Mouse (Mus musculus) testis, adult 2 months (tissue): ENCODE data around the gene Nudc. TPM values are rescaled to one million over a fixed set of nuclear protein-coding genes. Genes with fewer than 3 reads are reported as not detected.

Experiments used
- H3K27ac ChIP-seq: fragments of 200-500 bp; 2 replicates; pipeline ENCODE4 v1.5.1; 2012; ENCODE audit warnings: low read depth, low read length; ENCODE audit not compliant: control insufficient read depth, insufficient read depth
- H3K27me3 ChIP-seq: fragments of 200-500 bp; 2 replicates; pipeline ENCODE4 v1.6.1; 2012; ENCODE audit warnings: mild to moderate bottlenecking, low read length, moderate library complexity; ENCODE audit not compliant: control insufficient read depth, insufficient read depth
- H3K36me3 ChIP-seq: fragments of 200-500 bp; 2 replicates; pipeline ENCODE4 v1.6.1; 2012; ENCODE audit warnings: mild to moderate bottlenecking, low read length; ENCODE audit not compliant: control insufficient read depth, insufficient read depth
- H3K4me1 ChIP-seq: fragments of 200-500 bp; 2 replicates; pipeline ENCODE4 v1.6.1; 2012; ENCODE audit warnings: low read length; ENCODE audit not compliant: control insufficient read depth, insufficient read depth
- H3K4me3 ChIP-seq: fragments of 200-500 bp; 2 replicates; pipeline ENCODE4 v1.5.1; 2012; ENCODE audit warnings: low read depth, mild to moderate bottlenecking, low read length, moderate library complexity, mixed read lengths; ENCODE audit not compliant: control insufficient read depth
- CTCF ChIP-seq: fragments of 200-500 bp; IDR thresholded peaks from 2 replicates; pipeline ENCODE4 v1.5.1; 2012; ENCODE audit warnings: low read depth, mild to moderate bottlenecking, inconsistent platforms, low read length, moderate library complexity; ENCODE audit not compliant: control insufficient read depth, insufficient read depth, insufficient replicate concordance
- POLR2A ChIP-seq: fragments of 200-500 bp; IDR thresholded peaks from 2 replicates; pipeline ENCODE4 v1.6.1; 2012; ENCODE audit warnings: low read depth, mild to moderate bottlenecking, inconsistent platforms, low read length, moderate library complexity; ENCODE audit not compliant: control insufficient read depth
- polyA plus RNA-seq: library from polyadenylated mRNA; depleted of rRNA; stranded (reverse); fragments of >200 nt; gene quantifications from 2 replicates; pipeline ENCODE4 v1.2.3, GENCODE M21; 2012

Nudc gene
- polyA plus RNA-seq, 1 experiment = 104 TPM

GRCm38 (mm10) chr4:133557041-133557717, 11.4 kb upstream of the Nudc start:
- no peaks in the 10 kb centered on the region for H3K4me1 ChIP-seq
- H3K27ac ChIP-seq = no peak overlapping the region
- no peak overlapping the region for H3K4me3 ChIP-seq
- H3K27me3 ChIP-seq = no peaks in the 10 kb centered on the region
- no peaks in the 10 kb centered on the region for H3K36me3 ChIP-seq
- TF ChIP-seq CTCF (no peak), POLR2A (no peak)

- no peak overlapping the region for H3K27ac ChIP-seq
- H3K27me3 ChIP-seq = no peaks in the 10 kb centered on the region
- no peaks in the 10 kb centered on the region for H3K36me3 ChIP-seq
- TF ChIP-seq CTCF (no peak), POLR2A (no peak)
- H3K4me1 ChIP-seq = no peaks in the 10 kb centered on the region
- no peak overlapping the region for H3K4me3 ChIP-seq
Measured at GRCm38 (mm10) chr4:133553448-133554330, 7.9 kb upstream of the Nudc start.

- Histone ChIP-seq H3K36me3 (no peaks in the 10 kb centered on the region), H3K27me3 (no peaks in the 10 kb centered on the region), H3K27ac (no peak within 1 kb of the TSS), H3K4me3 (no peak within 1 kb of the TSS), H3K4me1 (no peaks in the 10 kb centered on the region)
- TF ChIP-seq POLR2A = no peak
- TF ChIP-seq CTCF = no peak
Measured at GRCm38 (mm10) chr4:133552768-133553447, 7.1 kb upstream of the Nudc start, which contains the start of gene Nr0b2. Gene Nr0b2 (plus strand): TSS chr4:133553376.

DNA sequence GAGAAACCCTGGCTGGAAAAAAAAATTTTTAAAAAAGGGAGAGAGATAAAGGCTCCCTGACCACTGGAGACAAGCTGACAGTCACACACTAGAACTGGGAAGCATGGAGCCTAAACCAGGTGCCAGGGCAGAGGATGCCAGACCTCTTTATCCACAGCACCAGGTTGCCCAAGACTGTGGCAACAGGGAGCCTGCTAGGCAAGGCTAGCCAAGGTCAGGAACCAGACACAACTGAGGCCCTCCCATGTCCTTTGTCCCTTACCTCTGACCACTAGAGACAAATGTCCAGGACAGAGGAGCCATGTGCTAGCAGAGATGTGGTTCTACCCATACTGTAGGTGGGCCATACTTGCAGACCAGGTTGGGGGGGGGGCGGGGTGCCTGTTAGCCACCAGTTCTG, 6.2 kb upstream of the Nudc start:
- H3K4me3 ChIP-seq = no peak overlapping the region

GRCm38 (mm10) chr4:133536652-133537051, 9.1 kb downstream of the Nudc start:
- Histone ChIP-seq H3K27me3 (no peaks in the 10 kb centered on the region), H3K36me3 (peaks cover 5% of the 10 kb centered on the region; the same call in 1 of the 2 replicates)

More for the DNA sequence above, 6.2 kb upstream of the Nudc start:
- H3K27ac ChIP-seq = no peak overlapping the region
- TF ChIP-seq CTCF (no peak), POLR2A (no peak)
- H3K27me3 ChIP-seq = no peaks in the 10 kb centered on the region
- H3K4me1 ChIP-seq = no peaks in the 10 kb centered on the region
- no peaks in the 10 kb centered on the region for H3K36me3 ChIP-seq

GRCm38 (mm10) chr4:133536081-133536480, 9.7 kb downstream of the Nudc start:
- Histone ChIP-seq H3K4me3 (no peak overlapping the region), H3K27ac (no peak overlapping the region), H3K27me3 (no peaks in the 10 kb centered on the region), H3K36me3 (peaks cover 5% of the 10 kb centered on the region; the same call in 1 of the 2 replicates), H3K4me1 (peaks cover 3% of the 10 kb centered on the region; the same call in 1 of the 2 replicates)
- TF ChIP-seq CTCF (no peak), POLR2A (no peak)

More at GRCm38 (mm10) chr4:133536652-133537051, 9.1 kb downstream of the Nudc start:
- no peak overlapping the region for H3K4me3 ChIP-seq
- H3K27ac ChIP-seq = no peak overlapping the region
- H3K4me1 ChIP-seq = peaks cover 3% of the 10 kb centered on the region; the same call in 1 of the 2 replicates
- TF ChIP-seq POLR2A = no peak
- TF ChIP-seq CTCF = no peak

DNA sequence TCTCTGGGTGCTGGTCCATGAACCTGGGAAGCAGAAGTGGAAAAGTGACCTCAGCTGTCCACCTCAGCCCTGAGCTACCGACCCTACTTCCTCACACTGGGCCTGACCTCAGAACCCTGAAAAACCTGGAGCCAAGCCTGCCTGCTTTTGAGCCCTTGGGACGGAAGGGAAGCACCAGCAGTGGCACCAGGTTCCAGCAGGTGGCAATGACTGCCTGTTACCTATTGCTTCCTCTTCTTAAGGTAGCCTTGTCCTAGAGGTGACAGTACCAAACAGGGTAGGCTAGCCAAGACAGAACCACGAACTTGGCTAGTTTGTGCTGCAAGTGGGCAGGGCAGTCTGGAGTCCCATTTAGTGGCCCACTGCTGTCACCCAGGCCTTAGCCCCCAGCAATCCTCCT, 13.0 kb downstream of the Nudc start:
- H3K4me1 ChIP-seq = peaks cover 7% of the 10 kb centered on the region
- peaks cover 3% of the 10 kb centered on the region; the same call in 1 of the 2 replicates for H3K36me3 ChIP-seq
- no peak for TF ChIP-seq POLR2A
- no peak for TF ChIP-seq CTCF
- no peak overlapping the region for H3K27ac ChIP-seq
- H3K4me3 ChIP-seq = no peak overlapping the region
- H3K27me3 ChIP-seq = no peaks in the 10 kb centered on the region
